15 mouse cellular contexts compared by ENCODE assay signal in the genomic region with DNA sequence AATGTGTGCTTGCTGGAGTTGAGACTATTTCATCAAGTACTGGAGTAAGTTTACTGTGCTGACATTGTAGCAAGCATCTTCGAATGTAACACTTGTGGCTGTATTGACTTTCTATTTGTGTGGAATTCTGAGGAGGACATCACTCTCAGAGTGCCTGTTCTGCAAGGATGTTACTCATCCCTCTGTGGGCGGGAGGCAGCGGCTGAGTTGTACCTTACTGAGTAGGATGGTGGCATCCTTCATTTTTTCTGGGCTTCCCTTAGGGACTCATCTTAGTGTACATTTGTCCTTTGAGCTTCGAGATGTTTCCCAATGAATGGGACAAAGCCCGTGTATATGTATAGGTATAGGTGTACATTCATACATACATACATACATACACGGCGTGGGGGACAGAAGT. TPM values are rescaled to one million over a fixed set of nuclear protein-coding genes. Genes with fewer than 3 reads are reported as not detected.
"Had no signal": no experiment of that assay in that cellular context is flagged by ENCODE, and none has a peak within 500 bp of the region (broad histone marks: within the 10 kb centered on the region; RNA-seq: fewer than 3 reads in every experiment).

No protein-coding gene starts in this region.

- H3K27ac ChIP-seq: limb, embryonic 10.5 days; liver, embryonic 15.5 days; neural tube, embryonic 15.5 days; stomach, postnatal 0 days had no signal

- H3K9me3 ChIP-seq: limb, embryonic 10.5 days; liver, embryonic 15.5 days; neural tube, embryonic 15.5 days had no signal

- DNase-seq: kidney, adult 8-10 months; lung, adult 2 months; lung, postnatal 36 days; midbrain, embryonic 14.5 days; thymus, adult 18-20 months; thymus, postnatal 14 days had no signal

- H3K4me1 ChIP-seq: liver, embryonic 15.5 days had no signal

- H3K36me3 ChIP-seq: limb, embryonic 10.5 days; liver, embryonic 15.5 days; neural tube, embryonic 15.5 days had no signal

- H3K4me3 ChIP-seq: liver, embryonic 15.5 days; myocyte had no signal

- ATAC-seq: intestine, embryonic 16.5 days; lung, postnatal 0 days had no signal

- H3K4me2 ChIP-seq: liver, embryonic 11.5 days had no signal

- H3K9ac ChIP-seq: liver, embryonic 15.5 days; neural tube, embryonic 15.5 days had no signal

RNA-seq across cellular contexts. Expression of a gene that starts 1.1 kb away (rescaled TPM):
- total RNA-seq: megakaryocyte progenitor cell, adult 5-6 weeks had no signal
- polyA plus RNA-seq: liver, embryonic 11.5 days; myocyte had no signal
